Mouse (Mus musculus) subcutaneous adipose tissue, adult 2 months (tissue): ENCODE data around the gene 6430550D23Rik. TPM values are rescaled to one million over a fixed set of nuclear protein-coding genes. Genes with fewer than 3 reads are reported as not detected.

Experiments used
- polyA plus RNA-seq: library from polyadenylated mRNA; depleted of rRNA; stranded (reverse); fragments of >200 nt; gene quantifications from 2 replicates; pipeline ENCODE4 v1.2.3, GENCODE M21; 2012; ENCODE audit warnings: low replicate concordance; rRNA removed

Gene 6430550D23Rik
- polyA plus RNA-seq = 5.0 and 7.3 TPM in 2 replicates

DNA sequence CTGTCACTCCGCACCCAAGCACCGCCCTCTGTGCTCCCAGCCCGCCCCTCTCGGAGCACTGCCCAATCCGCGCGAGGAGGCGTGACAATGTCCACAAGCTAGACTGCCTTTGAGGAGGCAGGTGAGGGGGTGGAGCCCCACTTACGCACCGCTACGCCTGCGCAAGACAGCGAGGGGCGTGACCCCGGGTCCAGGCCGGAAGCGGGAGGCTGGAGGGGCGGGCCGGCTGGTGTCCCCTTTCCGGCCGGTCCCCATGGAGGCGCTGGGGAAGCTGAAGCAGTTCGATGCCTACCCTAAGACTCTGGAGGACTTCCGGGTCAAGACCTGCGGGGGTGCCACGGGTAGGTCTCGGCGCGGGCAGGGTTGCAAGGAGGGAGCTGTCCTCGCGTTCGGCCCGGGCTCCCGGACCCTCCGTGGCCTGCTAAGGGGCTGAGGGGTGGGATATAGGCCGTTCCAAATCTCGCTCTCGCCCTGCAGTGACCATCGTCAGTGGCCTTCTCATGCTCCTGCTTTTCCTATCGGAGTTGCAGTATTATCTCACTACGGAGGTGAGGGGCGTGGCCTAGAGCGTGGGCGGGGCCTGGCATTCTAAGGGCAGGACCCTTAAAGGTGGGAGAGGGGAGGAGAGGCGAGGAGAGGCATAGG, at the start of gene 6430550D23Rik, which contains the start of gene Ergic3:
Gene 6430550D23Rik (minus strand): TSS at position 90 of the 645 bp plus-strand sequence.
Gene Ergic3 (plus strand): TSS at position 158 of the 645 bp plus-strand sequence.

DNA sequence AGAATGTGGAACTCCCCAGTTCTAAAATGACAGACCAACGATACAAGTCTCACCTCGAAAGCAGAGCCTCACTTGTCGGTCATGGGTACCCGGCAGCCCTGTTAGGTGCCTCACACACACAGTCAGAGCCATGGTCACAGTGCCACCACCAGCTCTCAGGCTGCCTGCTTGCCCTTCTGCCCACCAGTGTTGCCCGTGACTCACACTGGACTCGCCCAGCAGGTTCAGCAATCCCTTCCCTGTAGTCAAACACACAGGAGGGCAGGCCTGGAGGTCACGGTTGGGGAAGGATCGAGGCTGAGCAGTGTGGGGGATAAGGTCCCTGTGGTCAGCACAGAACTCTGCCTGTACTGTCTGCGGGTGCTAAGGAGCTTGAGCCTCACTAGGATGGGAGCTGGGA, 45.0 kb upstream of the 6430550D23Rik start, which contains the start of gene Fer1l4:
Gene Fer1l4 (minus strand): TSS at position 132 of the 400 bp plus-strand sequence.

GRCm38 (mm10) chr2:155956134-155957059, 51.4 kb downstream of the 6430550D23Rik start, which contains the start of gene Cep250:
Gene Cep250 (plus strand): TSS chr2:155956458.

GRCm38 (mm10) chr2:155945124-155945523, 62.7 kb downstream of the 6430550D23Rik start, which contains the start of gene Gdf5:
Gene Gdf5 (minus strand): TSS chr2:155945367.

DNA sequence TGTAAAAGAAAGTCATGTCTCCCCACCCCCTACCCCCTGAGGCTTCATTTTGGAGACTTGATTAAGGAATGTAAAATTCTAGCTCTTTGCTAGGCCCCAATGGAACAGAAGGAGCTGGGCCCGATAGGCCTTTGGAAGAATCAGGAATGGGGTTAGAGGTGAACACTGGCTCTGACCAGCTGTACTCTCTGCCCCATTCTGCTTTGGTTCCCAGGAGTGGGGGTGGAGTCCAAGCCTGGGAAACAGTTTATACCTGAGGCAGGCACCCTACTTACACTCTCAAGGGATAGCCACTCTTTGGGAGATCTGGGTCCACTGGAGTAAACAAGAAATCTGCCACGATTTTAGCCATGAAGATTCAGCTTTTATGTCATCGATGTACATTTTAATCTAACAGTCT, 67.1 kb downstream of the 6430550D23Rik start, which contains the start of gene Gm15557:
Gene Gm15557 (plus strand): TSS at position 48 of the 400 bp plus-strand sequence.

DNA sequence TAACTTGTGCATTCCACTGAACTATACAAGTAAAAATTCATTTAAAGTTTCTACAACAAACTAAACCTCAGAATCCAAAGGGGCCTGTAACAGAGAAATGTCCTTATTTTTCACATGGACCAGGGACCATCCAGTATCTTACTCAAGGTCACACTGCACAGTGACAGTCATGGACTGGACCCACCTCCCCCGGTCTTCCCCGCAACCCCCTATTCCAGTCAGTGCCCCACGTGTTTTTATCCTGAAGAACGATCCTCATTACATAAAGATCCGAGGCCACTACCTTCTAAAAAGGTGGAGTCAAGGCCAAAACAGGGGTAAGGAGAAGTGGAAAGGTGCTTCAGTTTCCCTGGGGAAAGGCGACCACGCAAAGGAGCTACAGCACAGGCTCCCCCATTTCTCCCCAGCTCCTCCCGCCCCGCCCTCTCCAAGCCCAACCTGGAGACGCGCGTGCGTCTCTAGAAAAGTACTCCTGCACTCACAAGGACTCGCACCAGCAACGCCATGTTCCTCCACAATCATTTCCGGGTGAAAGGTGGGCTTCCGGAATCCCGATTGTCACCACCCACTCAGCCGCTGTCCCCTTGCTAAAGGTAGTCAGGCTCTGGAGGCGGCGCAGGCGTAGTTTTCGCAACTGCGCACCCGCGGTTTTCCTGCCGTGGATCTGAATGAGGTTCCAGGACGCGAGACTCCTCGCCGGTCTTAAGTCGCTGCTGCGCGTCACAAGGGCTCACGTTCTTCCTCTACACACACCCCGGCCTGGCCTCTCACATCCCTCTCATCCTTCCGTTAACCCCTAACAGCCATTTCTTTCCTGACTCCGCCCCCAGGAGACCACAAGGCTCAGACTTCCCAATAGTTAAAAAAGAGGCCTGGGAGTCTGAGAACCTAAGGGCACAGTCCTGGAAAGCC, 78.0 kb downstream of the 6430550D23Rik start, which contains the start of gene Uqcc1:
Gene Uqcc1 (minus strand): TSS at position 780 of the 912 bp plus-strand sequence.

Other genes starting within 250 kb of the 6430550D23Rik start
- 0.12 and 0.13 TPM in 2 replicates for gene Mmp24, start 232.6 kb downstream of the 6430550D23Rik start, polyA plus RNA-seq
- gene BC029722, start 188.6 kb downstream of the 6430550D23Rik start, polyA plus RNA-seq = 60.4 and 88.2 TPM in 2 replicates
- 85.6 and 109 TPM in 2 replicates for gene Eif6, start 181.1 kb downstream of the 6430550D23Rik start, polyA plus RNA-seq
- 0.12 TPM in 1 of 2 replicates, not detected in the other for gene Fam83c, start 173.1 kb downstream of the 6430550D23Rik start, polyA plus RNA-seq
- gene Uqcc1, start 77.7 kb downstream of the 6430550D23Rik start, polyA plus RNA-seq = 47.4 and 61.3 TPM in 2 replicates
- not detected in 2 replicates for gene Gm15557, start 67.2 kb downstream of the 6430550D23Rik start, polyA plus RNA-seq
- 2.3 and 4.5 TPM in 2 replicates for gene Gdf5, start 62.6 kb downstream of the 6430550D23Rik start, polyA plus RNA-seq
- gene Cep250, start 51.5 kb downstream of the 6430550D23Rik start, polyA plus RNA-seq = 11.2 and 13.4 TPM in 2 replicates
- gene Ergic3, start 68 bp upstream of the 6430550D23Rik start, polyA plus RNA-seq = 307 and 318 TPM in 2 replicates
- gene Fer1l4, start 45.0 kb upstream of the 6430550D23Rik start, polyA plus RNA-seq = 1.9 TPM in 1 of 2 replicates, not detected in the other
- gene Spag4, start 57.2 kb upstream of the 6430550D23Rik start, polyA plus RNA-seq = 4.5 and 12.0 TPM in 2 replicates
- 90.6 and 117 TPM in 2 replicates for gene Cpne1, start 104.0 kb upstream of the 6430550D23Rik start, polyA plus RNA-seq
- gene Rbm12, start 104.0 kb upstream of the 6430550D23Rik start, polyA plus RNA-seq = 5.2 and 21.9 TPM in 2 replicates
- 2.5 and 6.9 TPM in 2 replicates for gene Gm28036, start 119.1 kb upstream of the 6430550D23Rik start, polyA plus RNA-seq
- gene Romo1, start 136.1 kb upstream of the 6430550D23Rik start, polyA plus RNA-seq = 273 and 327 TPM in 2 replicates
- gene Nfs1, start 136.2 kb upstream of the 6430550D23Rik start, polyA plus RNA-seq = 54.8 and 75.3 TPM in 2 replicates
- 35.4 and 56.8 TPM in 2 replicates for gene Rbm39, start 172.3 kb upstream of the 6430550D23Rik start, polyA plus RNA-seq
- gene Phf20, start 188.5 kb upstream of the 6430550D23Rik start, polyA plus RNA-seq = 19.7 and 26.1 TPM in 2 replicates